Mouse (Mus musculus): ENCODE measurements around the gene Aldh3b2. TPM values are rescaled to one million over a fixed set of nuclear protein-coding genes. Genes with fewer than 3 reads are reported as not detected.
A peak's percentile ranks its signal among the peaks of the same experiment; 100 is the strongest.

Aldh3b2 gene
- polyA plus RNA-seq, 1 experiment from 2014 or later: 0.44 TPM

DNA sequence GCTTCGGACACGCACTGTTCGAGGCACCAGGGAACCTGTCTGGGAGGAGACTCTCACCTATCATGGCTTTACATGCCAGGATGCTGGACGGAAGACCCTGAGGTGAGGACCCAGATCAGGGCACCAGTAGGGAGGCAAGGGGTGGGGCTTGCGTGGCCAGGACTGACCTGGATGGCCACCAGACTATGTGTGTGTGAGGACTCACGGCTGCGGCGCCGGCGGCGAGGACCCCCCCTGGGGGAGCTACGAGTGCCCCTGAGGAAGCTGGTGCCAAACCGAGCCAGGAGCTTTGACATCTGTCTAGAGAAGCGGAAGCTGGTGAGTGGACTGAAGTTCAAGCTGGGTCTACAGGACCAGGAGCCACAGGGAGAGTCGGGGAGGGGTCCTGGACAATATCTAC lies 32.2 kb downstream of the Aldh3b2 start:
- no peak for DNase-seq (ENCODE audit: low spot score, missing footprints)
- Histone ChIP-seq H3K27me3 (ENCODE audit: control insufficient read depth, insufficient read depth, low read length) (peaks cover under 1% of the 10 kb centered on the region; the same call in 1 of the 2 replicates), H3K36me3 (ENCODE audit: control insufficient read depth, insufficient read depth, low read length) (peaks cover 16% of the 10 kb centered on the region), H3K4me1 (ENCODE audit: control insufficient read depth, insufficient read depth, low read length) (peaks cover 13% of the 10 kb centered on the region), H3K4me3 (ENCODE audit: low read depth, low read length) (no peak overlapping the region), H3K9ac (ENCODE audit: low read length) (no peak overlapping the region), H3K4me2 (no peak overlapping the region), H3K9me3 (ENCODE audit: control insufficient read depth, low read length) (no peaks in the 10 kb centered on the region), H3K27ac (ENCODE audit: low read depth, low read length) (no peak overlapping the region)
- no peak for ATAC-seq (ENCODE audit: low FRiP score)
- WGBS: 84% methylated on average over 15 of the region's 15 CpGs

GRCm38 (mm10) chr19:4005091-4005490 lies 33.0 kb downstream of the Aldh3b2 start:
- Histone ChIP-seq H3K4me2 (no peak overlapping the region), H3K4me1 (ENCODE audit: control insufficient read depth, insufficient read depth, low read length) (peaks cover 11% of the 10 kb centered on the region), H3K36me3 (ENCODE audit: control insufficient read depth, insufficient read depth, low read length) (peaks cover 16% of the 10 kb centered on the region), H3K9ac (ENCODE audit: low read length) (no peak overlapping the region), H3K27me3 (ENCODE audit: control insufficient read depth, insufficient read depth, low read length) (no peaks in the 10 kb centered on the region), H3K4me3 (ENCODE audit: low read depth, low read length) (no peak overlapping the region), H3K27ac (ENCODE audit: low read depth, low read length) (no peak overlapping the region), H3K9me3 (ENCODE audit: control insufficient read depth, low read length) (no peaks in the 10 kb centered on the region)
- DNase-seq (ENCODE audit: low spot score, missing footprints): peak; percentile 59
- 86% methylated on average over 9 of the region's 9 CpGs for WGBS
- ATAC-seq (ENCODE audit: low FRiP score): no peak

GRCm38 (mm10) chr19:4005971-4006370 lies 33.8 kb downstream of the Aldh3b2 start:
- DNase-seq (ENCODE audit: low spot score, missing footprints): no peak
- Histone ChIP-seq H3K36me3 (ENCODE audit: control insufficient read depth, insufficient read depth, low read length) (peaks cover 17% of the 10 kb centered on the region), H3K4me2 (no peak overlapping the region), H3K9ac (ENCODE audit: low read length) (no peak overlapping the region), H3K4me3 (ENCODE audit: low read depth, low read length) (no peak overlapping the region), H3K27me3 (ENCODE audit: control insufficient read depth, insufficient read depth, low read length) (no peaks in the 10 kb centered on the region), H3K27ac (ENCODE audit: low read depth, low read length) (no peak overlapping the region), H3K9me3 (ENCODE audit: control insufficient read depth, low read length) (no peaks in the 10 kb centered on the region), H3K4me1 (ENCODE audit: control insufficient read depth, insufficient read depth, low read length) (peaks cover 8% of the 10 kb centered on the region)
- WGBS: 92% methylated on average over 8 of the region's 8 CpGs
- no peak for ATAC-seq (ENCODE audit: low FRiP score)

GRCm38 (mm10) chr19:4011086-4011485 lies 39.0 kb downstream of the Aldh3b2 start:
- Histone ChIP-seq H3K36me3 (ENCODE audit: control insufficient read depth, insufficient read depth, low read length) (peaks cover 17% of the 10 kb centered on the region), H3K4me1 (ENCODE audit: control insufficient read depth, insufficient read depth, low read length) (peaks cover 8% of the 10 kb centered on the region; the same call in 1 of the 2 replicates), H3K4me3 (ENCODE audit: low read depth, low read length) (no peak overlapping the region), H3K27me3 (ENCODE audit: control insufficient read depth, insufficient read depth, low read length) (no peaks in the 10 kb centered on the region), H3K9me3 (ENCODE audit: control insufficient read depth, low read length) (no peaks in the 10 kb centered on the region), H3K9ac (ENCODE audit: low read length) (no peak overlapping the region), H3K4me2 (no peak overlapping the region), H3K27ac (ENCODE audit: low read depth, low read length) (no peak overlapping the region)
- DNase-seq (ENCODE audit: low spot score, missing footprints) (peak; percentile 64), ATAC-seq (ENCODE audit: low FRiP score) (no peak)
- WGBS: 93% methylated on average over 5 of the region's 5 CpGs

DNA sequence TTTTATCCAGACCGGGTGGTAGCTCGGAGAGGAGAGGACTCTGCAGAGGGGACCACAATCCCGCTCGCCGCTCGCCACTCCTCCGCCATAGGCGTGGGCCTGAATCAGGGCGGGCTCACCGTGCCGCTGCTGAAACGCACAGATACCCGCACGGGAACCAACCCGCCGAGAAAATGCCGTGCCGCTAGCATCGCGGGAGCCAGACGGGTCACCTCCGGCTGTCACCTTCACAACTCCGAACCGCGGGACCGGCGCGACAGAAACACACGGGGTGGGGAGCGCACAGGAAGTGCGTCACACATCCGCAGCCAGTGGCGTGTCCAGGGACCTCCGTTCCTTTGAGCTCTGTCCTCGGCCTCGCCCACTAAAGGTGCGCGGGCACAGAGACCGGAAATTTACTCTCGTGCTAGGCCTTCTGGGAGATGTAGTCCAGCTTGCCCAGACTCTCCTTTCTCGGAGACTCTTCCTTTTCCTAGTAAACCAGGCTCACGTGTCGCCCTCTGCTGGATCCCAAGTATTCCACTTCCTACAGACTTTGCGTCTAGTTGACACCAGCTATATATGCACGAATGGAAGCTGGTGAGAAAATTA lies 40.4 kb downstream of the Aldh3b2 start, which contains the start of gene Ndufv1:
Ndufv1 (minus strand) TSS at position 375 of the 591 bp plus-strand sequence.
- Histone ChIP-seq H3K4me2 (peak within 1 kb of the TSS; percentile 60), H3K27ac (ENCODE audit: low read depth, low read length) (no peak within 1 kb of the TSS), H3K4me1 (ENCODE audit: control insufficient read depth, insufficient read depth, low read length) (peaks cover 8% of the 10 kb centered on the region; the same call in 1 of the 2 replicates), H3K36me3 (ENCODE audit: control insufficient read depth, insufficient read depth, low read length) (peaks cover 13% of the 10 kb centered on the region), H3K4me3 (ENCODE audit: low read depth, low read length) (peak within 1 kb of the TSS; percentile 47), H3K9ac (ENCODE audit: low read length) (peak within 1 kb of the TSS; percentile 52; the same call in 1 of the 2 replicates), H3K9me3 (ENCODE audit: control insufficient read depth, low read length) (no peaks in the 10 kb centered on the region), H3K27me3 (ENCODE audit: control insufficient read depth, insufficient read depth, low read length) (no peaks in the 10 kb centered on the region)
- DNase-seq (ENCODE audit: low spot score, missing footprints) (peak; percentile 99), ATAC-seq (ENCODE audit: low FRiP score) (peak; percentile 100)
- WGBS: 1% methylated on average over 45 of the region's 45 CpGs

DNA sequence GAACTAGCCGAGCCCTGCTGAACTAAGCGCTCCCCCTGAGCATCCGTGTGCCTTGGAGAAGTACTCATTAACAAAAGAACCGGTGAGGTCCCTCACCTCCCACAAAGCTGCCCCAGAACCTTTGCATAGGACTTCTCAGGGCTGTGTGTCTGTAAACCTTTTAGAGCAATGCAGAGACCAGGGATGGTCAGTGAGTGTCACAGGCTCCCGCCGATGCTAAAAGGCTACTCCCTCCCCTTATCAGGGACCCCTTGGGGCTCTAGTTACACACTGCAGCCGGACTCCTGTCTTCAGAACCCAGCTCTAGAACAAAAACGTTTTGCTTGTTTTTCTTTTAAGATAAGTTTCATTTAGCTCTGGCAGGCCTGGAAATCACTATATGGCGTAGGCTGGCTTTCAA lies 40.9 kb downstream of the Aldh3b2 start:
- Histone ChIP-seq H3K9me3 (ENCODE audit: control insufficient read depth, low read length) (no peaks in the 10 kb centered on the region), H3K27me3 (ENCODE audit: control insufficient read depth, insufficient read depth, low read length) (no peaks in the 10 kb centered on the region), H3K36me3 (ENCODE audit: control insufficient read depth, insufficient read depth, low read length) (peaks cover 10% of the 10 kb centered on the region), H3K4me3 (ENCODE audit: low read depth, low read length) (peak overlapping the region; percentile 47), H3K4me1 (ENCODE audit: control insufficient read depth, insufficient read depth, low read length) (peaks cover 8% of the 10 kb centered on the region; the same call in 1 of the 2 replicates), H3K9ac (ENCODE audit: low read length) (peak overlapping the region; percentile 52; the same call in 1 of the 2 replicates), H3K4me2 (peak overlapping the region; percentile 43), H3K27ac (ENCODE audit: low read depth, low read length) (no peak overlapping the region)
- no peak for ATAC-seq (ENCODE audit: low FRiP score)
- WGBS: 22% methylated on average over 9 of the region's 9 CpGs
- no peak for DNase-seq (ENCODE audit: low spot score, missing footprints)

- DNase-seq (ENCODE audit: low spot score, missing footprints): no peak
- Histone ChIP-seq H3K9ac (ENCODE audit: low read length) (no peak overlapping the region), H3K4me1 (ENCODE audit: control insufficient read depth, insufficient read depth, low read length) (peaks cover 8% of the 10 kb centered on the region; the same call in 1 of the 2 replicates), H3K9me3 (ENCODE audit: control insufficient read depth, low read length) (no peaks in the 10 kb centered on the region), H3K4me2 (no peak overlapping the region), H3K36me3 (ENCODE audit: control insufficient read depth, insufficient read depth, low read length) (0 out of 2 replicates have a peak, but pooled peaks cover 3% of the 10 kb centered on the region), H3K4me3 (ENCODE audit: low read depth, low read length) (no peak overlapping the region), H3K27me3 (ENCODE audit: control insufficient read depth, insufficient read depth, low read length) (no peaks in the 10 kb centered on the region), H3K27ac (ENCODE audit: low read depth, low read length) (no peak overlapping the region)
- ATAC-seq (ENCODE audit: low FRiP score): no peak
Observed at GRCm38 (mm10) chr19:4014802-4015201, 42.7 kb downstream of the Aldh3b2 start.

GRCm38 (mm10) chr19:4015635-4016034 lies 43.5 kb downstream of the Aldh3b2 start:
- peaks cover 8% of the 10 kb centered on the region; the same call in 1 of the 2 replicates for H3K4me1 ChIP-seq (ENCODE audit: control insufficient read depth, insufficient read depth, low read length)
- H3K4me2 ChIP-seq: no peak overlapping the region
- H3K27me3 ChIP-seq (ENCODE audit: control insufficient read depth, insufficient read depth, low read length): no peaks in the 10 kb centered on the region
- 0 out of 2 replicates have a peak, but pooled peaks cover 3% of the 10 kb centered on the region for H3K36me3 ChIP-seq (ENCODE audit: control insufficient read depth, insufficient read depth, low read length)
- WGBS: 62% methylated on average over 5 of the region's 5 CpGs
- H3K9me3 ChIP-seq (ENCODE audit: control insufficient read depth, low read length): no peaks in the 10 kb centered on the region
- no peak for ATAC-seq (ENCODE audit: low FRiP score)
- no peak overlapping the region for H3K9ac ChIP-seq (ENCODE audit: low read length)
- H3K4me3 ChIP-seq (ENCODE audit: low read depth, low read length): no peak overlapping the region
- no peak for DNase-seq (ENCODE audit: low spot score, missing footprints)
- H3K27ac ChIP-seq (ENCODE audit: low read depth, low read length): no peak overlapping the region

DNA sequence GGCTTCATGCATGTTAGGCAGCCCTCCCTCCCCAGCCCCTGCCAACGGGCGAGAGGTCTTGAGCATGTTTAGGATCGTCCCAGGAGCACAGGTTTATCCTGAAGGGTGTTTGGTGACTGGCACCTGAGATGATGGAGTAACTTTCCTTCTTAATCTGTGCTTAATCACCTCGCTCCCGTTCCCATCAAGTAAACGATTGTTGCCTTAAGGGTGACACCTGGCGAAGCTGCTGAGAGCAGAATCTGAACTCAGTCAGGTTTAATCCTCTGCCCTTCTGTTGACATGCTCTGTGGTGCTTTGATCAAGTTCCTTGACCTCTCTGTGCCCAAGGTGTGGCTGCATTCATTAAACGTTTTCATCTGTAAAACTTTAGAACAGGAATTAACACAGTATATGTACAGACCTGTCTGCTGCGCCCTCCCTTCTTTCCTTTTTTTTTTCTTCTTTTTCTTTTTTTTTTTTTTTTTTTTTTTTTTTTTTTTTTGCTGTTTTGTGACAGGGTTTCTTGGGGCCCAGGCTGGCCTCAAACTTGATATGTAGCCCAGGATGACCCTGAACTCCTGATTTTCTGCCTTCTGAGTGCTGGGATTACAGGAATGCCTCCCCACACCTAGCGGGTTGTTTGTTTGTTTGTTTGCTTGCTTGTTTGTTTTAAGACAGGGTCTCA lies 45.9 kb downstream of the Aldh3b2 start:
- H3K27ac ChIP-seq (ENCODE audit: low read depth, low read length): no peak overlapping the region
- no peak overlapping the region for H3K9ac ChIP-seq (ENCODE audit: low read length)
- 60% methylated on average over 10 of the region's 10 CpGs for WGBS
- DNase-seq (ENCODE audit: low spot score, missing footprints) (peak; percentile 69), ATAC-seq (ENCODE audit: low FRiP score) (no peak)
- no peak overlapping the region for H3K4me3 ChIP-seq (ENCODE audit: low read depth, low read length)
- no peak overlapping the region for H3K4me2 ChIP-seq
- H3K4me1 ChIP-seq (ENCODE audit: control insufficient read depth, insufficient read depth, low read length): 0 out of 2 replicates have a peak, but pooled peaks cover under 1% of the 10 kb centered on the region
- H3K9me3 ChIP-seq (ENCODE audit: control insufficient read depth, low read length): no peaks in the 10 kb centered on the region
- no peaks in the 10 kb centered on the region for H3K36me3 ChIP-seq (ENCODE audit: control insufficient read depth, insufficient read depth, low read length)
- H3K27me3 ChIP-seq (ENCODE audit: control insufficient read depth, insufficient read depth, low read length): no peaks in the 10 kb centered on the region

All from midbrain, embryonic 11.5 days (tissue).